Comparison of ENCODE assay signal across 15 mouse cellular contexts in genomic region chr1:170623432-170623831, GRCm38 (mm10). TPM values are rescaled to one million over a fixed set of nuclear protein-coding genes. Genes with fewer than 3 reads are reported as not detected.
DNase-seq lines count a peak whose midpoint lies in the region; ATAC-seq and TF ChIP-seq lines count a peak whose summit lies in the region.
"Had no signal": no experiment of that assay in that cellular context is flagged by ENCODE, and none has a peak within 500 bp of the region (broad histone marks: within the 10 kb centered on the region; RNA-seq: fewer than 3 reads in every experiment).

No protein-coding gene starts in this region.

- no peaks in the 10 kb centered on the region for H3K27me3 ChIP-seq in embryonic facial prominence, embryonic 12.5 days
- no peaks in the 10 kb centered on the region for H3K27me3 ChIP-seq in embryonic facial prominence, embryonic 10.5 days (replicated peaks; ENCODE audit: low read depth, poor library complexity, severe bottlenecking)
- H3K27me3 ChIP-seq in heart, embryonic 16.5 days (ENCODE audit: control insufficient read depth, insufficient read depth, low read length), result no peaks in the 10 kb centered on the region
- H3K27me3 ChIP-seq in liver, embryonic 14.5 days (ENCODE audit: control insufficient read depth, insufficient read depth, low read length), result no peaks in the 10 kb centered on the region
- H3K27me3 ChIP-seq: hindbrain, embryonic 15.5 days; limb, embryonic 15.5 days had no signal

- 95% methylated on average over 1 of the region's 1 CpGs for WGBS in embryonic facial prominence, embryonic 12.5 days
- 95% methylated on average over 1 of the region's 1 CpGs for WGBS in embryonic facial prominence, embryonic 10.5 days
- 80% methylated on average over 1 of the region's 1 CpGs for WGBS in heart, embryonic 16.5 days
- 72% methylated on average over 1 of the region's 1 CpGs for WGBS in liver, embryonic 14.5 days (ENCODE audit: insufficient replicate concordance)

- no peak overlapping the region for H3K4me3 ChIP-seq in embryonic facial prominence, embryonic 12.5 days
- no peak overlapping the region for H3K4me3 ChIP-seq in embryonic facial prominence, embryonic 10.5 days
- H3K4me3 ChIP-seq in heart, embryonic 16.5 days (ENCODE audit: low read length), result no peak overlapping the region
- no peak overlapping the region for H3K4me3 ChIP-seq in liver, embryonic 14.5 days (ENCODE audit: insufficient read depth in 1 of 2, low read depth in 2 of 2, low read length in 2 of 2)
- H3K4me3 ChIP-seq: hindbrain, embryonic 15.5 days; limb, embryonic 15.5 days had no signal

- DNase-seq in embryonic facial prominence, embryonic 10.5 days (ENCODE audit: low spot score), result no peak
- DNase-seq in heart, adult 18-20 months, result no peak
- DNase-seq in 416B (ENCODE audit: low read depth), result peak; percentile 71
- no peak for DNase-seq in liver, embryonic 14.5 days (ENCODE audit: low read depth in 3 of 3, low spot score in 3 of 3)
- no peak for DNase-seq in cerebellum, adult 8-10 months
- no peak for DNase-seq in urinary bladder, postnatal 14 days (ENCODE audit: low spot score)
- DNase-seq: cerebellum, postnatal 14 days; forebrain, postnatal 0 days; layer of hippocampus, postnatal 36 days had no signal

- no peak for TF ChIP-seq EP300 in liver, embryonic 14.5 days (IDR thresholded peaks at IDR 0.05; ENCODE audit: low read depth)

- no peak for ATAC-seq in embryonic facial prominence, embryonic 12.5 days (ENCODE audit: insufficient number of reproducible peaks, insufficient read depth, low FRiP score, low TSS enrichment)
- no peak for ATAC-seq in heart, embryonic 16.5 days (replicated peaks; ENCODE audit: extremely low read depth, insufficient read depth, low FRiP score)
- peak; percentile 57 for ATAC-seq in liver, embryonic 14.5 days (ENCODE audit: insufficient read depth)
- ATAC-seq: forebrain, postnatal 0 days; intestine, postnatal 0 days had no signal

- no peaks in the 10 kb centered on the region for H3K36me3 ChIP-seq in embryonic facial prominence, embryonic 12.5 days
- H3K36me3 ChIP-seq in embryonic facial prominence, embryonic 10.5 days (replicated peaks), result no peaks in the 10 kb centered on the region
- peaks cover 3% of the 10 kb centered on the region; the same call in 1 of the 2 replicates for H3K36me3 ChIP-seq in heart, embryonic 16.5 days (ENCODE audit: control insufficient read depth, insufficient read depth)
- no peaks in the 10 kb centered on the region for H3K36me3 ChIP-seq in liver, embryonic 14.5 days (replicated peaks; ENCODE audit: control insufficient read depth, insufficient read depth, low read depth)
- H3K36me3 ChIP-seq: hindbrain, embryonic 15.5 days; limb, embryonic 15.5 days had no signal

- TF ChIP-seq CTCF in liver, embryonic 14.5 days (IDR thresholded peaks at IDR 0.05; ENCODE audit: low read depth), result no peak

- no peak overlapping the region for H3K9ac ChIP-seq in embryonic facial prominence, embryonic 12.5 days
- no peak overlapping the region for H3K9ac ChIP-seq in heart, embryonic 16.5 days (ENCODE audit: low read length)
- H3K9ac ChIP-seq in liver, embryonic 14.5 days (replicated peaks), result peak overlapping the region; percentile 65
- H3K9ac ChIP-seq: forebrain, postnatal 0 days; hindbrain, embryonic 15.5 days; limb, embryonic 15.5 days had no signal

- 0 out of 2 replicates have a peak, but pooled peaks cover 8% of the 10 kb centered on the region for H3K9me3 ChIP-seq in embryonic facial prominence, embryonic 12.5 days
- H3K9me3 ChIP-seq in embryonic facial prominence, embryonic 10.5 days, result no peaks in the 10 kb centered on the region
- H3K9me3 ChIP-seq in heart, embryonic 16.5 days (replicated peaks; ENCODE audit: control insufficient read depth, low read length), result peaks cover 8% of the 10 kb centered on the region
- H3K9me3 ChIP-seq in liver, embryonic 14.5 days (ENCODE audit: control insufficient read depth, low read length), result no peaks in the 10 kb centered on the region; the same call in 1 of the 2 replicates
- H3K9me3 ChIP-seq: hindbrain, embryonic 15.5 days; limb, embryonic 15.5 days had no signal

- H3K4me1 ChIP-seq in embryonic facial prominence, embryonic 12.5 days, result no peaks in the 10 kb centered on the region
- H3K4me1 ChIP-seq in embryonic facial prominence, embryonic 10.5 days, result no peaks in the 10 kb centered on the region
- H3K4me1 ChIP-seq in heart, embryonic 16.5 days (ENCODE audit: control insufficient read depth, insufficient read depth, low read length), result peaks cover 7% of the 10 kb centered on the region
- peaks cover 28 to 31% of the 10 kb centered on the region in 2 experiments for H3K4me1 ChIP-seq in liver, embryonic 14.5 days (replicated peaks; ENCODE audit: control insufficient read depth in 2 of 2, insufficient read depth in 2 of 2, low read length in 1 of 2)
- H3K4me1 ChIP-seq: hindbrain, embryonic 15.5 days; limb, embryonic 15.5 days had no signal

- H3K27ac ChIP-seq in embryonic facial prominence, embryonic 12.5 days, result 0 out of 2 replicates have a peak overlapping the region, but pooled peaks have one; percentile 13
- H3K27ac ChIP-seq in embryonic facial prominence, embryonic 10.5 days (replicated peaks), result no peak overlapping the region
- H3K27ac ChIP-seq in heart, embryonic 16.5 days (ENCODE audit: low read length), result peak overlapping the region; percentile 87
- peak overlapping the region; percentile 99 for H3K27ac ChIP-seq in liver, embryonic 14.5 days
- H3K27ac ChIP-seq: hindbrain, embryonic 15.5 days; kidney, postnatal 0 days; limb, embryonic 15.5 days had no signal

- no peak overlapping the region for H3K4me2 ChIP-seq in embryonic facial prominence, embryonic 12.5 days (replicated peaks)
- H3K4me2 ChIP-seq in heart, embryonic 16.5 days (ENCODE audit: low read depth, low read length), result no peak overlapping the region
- peak overlapping the region; percentile 69 for H3K4me2 ChIP-seq in liver, embryonic 14.5 days (ENCODE audit: low read depth)
- H3K4me2 ChIP-seq: hindbrain, embryonic 15.5 days; limb, embryonic 15.5 days had no signal

RNA-seq across cellular contexts. Expression of gene Olfml2b, which starts 20.9 kb away (rescaled TPM):
- polyA plus RNA-seq in embryonic facial prominence, embryonic 12.5 days (2016; fragmentation: Nextera tagmentation; extraction: Ambion mirVana), result 12.8 and 13.6 TPM in 2 replicates
- polyA plus RNA-seq in embryonic facial prominence, embryonic 10.5 days (2016; fragmentation: Nextera tagmentation; extraction: Ambion mirVana), result 5.5 and 6.0 TPM in 2 replicates
- polyA plus RNA-seq in heart, embryonic 16.5 days (2015; fragmentation: Nextera tagmentation; extraction: Ambion mirVana), result 29.5 and 30.2 TPM in 2 replicates
- 10 to 100 TPM; 11.8 to 14.8 TPM for total RNA-seq in heart, adult 18-20 months (2021)
- polyA plus RNA-seq in liver, embryonic 14.5 days (2012; rRNA removed), result 0.73 and 0.74 TPM in 2 replicates
- polyA plus RNA-seq in liver, embryonic 14.5 days (2014; fragmentation: Nextera tagmentation; extraction: Ambion mirVana), result 1.1 and 1.2 TPM in 2 replicates

RNA-seq across cellular contexts. Expression of gene Nos1ap, which starts 33.8 kb away (rescaled TPM):
- polyA plus RNA-seq in embryonic facial prominence, embryonic 12.5 days (2016; fragmentation: Nextera tagmentation; extraction: Ambion mirVana), result 10.9 and 11.1 TPM in 2 replicates
- 6.5 and 8.9 TPM in 2 replicates for polyA plus RNA-seq in embryonic facial prominence, embryonic 10.5 days (2016; fragmentation: Nextera tagmentation; extraction: Ambion mirVana)
- 14.6 and 15.9 TPM in 2 replicates for polyA plus RNA-seq in heart, embryonic 16.5 days (2015; fragmentation: Nextera tagmentation; extraction: Ambion mirVana)
- 10 to 100 TPM; 17.4 to 23.6 TPM for total RNA-seq in heart, adult 18-20 months (2021)
- polyA plus RNA-seq in liver, embryonic 14.5 days (2012; rRNA removed), result 1.8 and 2.6 TPM in 2 replicates
- polyA plus RNA-seq in liver, embryonic 14.5 days (2014; fragmentation: Nextera tagmentation; extraction: Ambion mirVana), result 2.2 and 3.8 TPM in 2 replicates
